In the genomic region with DNA sequence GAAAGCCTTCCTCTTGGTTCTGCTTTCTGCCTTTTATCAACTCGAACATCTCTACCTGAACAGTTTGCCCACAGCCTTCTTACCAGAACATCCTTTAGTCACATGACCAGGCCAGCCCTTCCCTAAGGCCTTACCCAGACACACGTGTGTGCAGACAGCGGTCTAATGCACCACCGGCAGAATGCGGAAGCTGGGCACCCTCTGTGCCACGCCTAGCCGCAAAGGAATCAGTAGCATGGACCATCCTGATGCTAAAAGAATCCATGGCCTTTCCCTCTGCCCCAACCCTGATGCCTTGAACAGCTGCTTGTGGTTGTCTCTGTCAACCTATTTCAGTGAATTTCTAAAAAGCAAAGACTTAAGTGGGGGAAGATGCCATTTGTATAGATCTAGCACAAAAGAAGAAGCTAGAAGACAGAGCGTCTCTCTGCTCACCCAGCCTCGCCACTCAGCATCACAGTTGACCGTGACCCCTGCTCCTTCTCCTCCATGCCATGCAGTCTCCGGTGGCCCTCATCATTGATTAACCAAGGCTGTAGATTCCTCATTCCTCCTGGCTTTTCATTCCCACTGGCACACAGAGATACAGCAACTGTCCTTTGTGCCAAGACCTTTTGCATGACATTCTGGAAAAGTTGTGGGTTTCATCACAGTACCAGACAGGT, we compare ENCODE assay signal across 24 mouse cellular contexts.
DNase-seq lines count a peak whose midpoint lies in the region; ATAC-seq lines count a peak whose summit lies in the region.
"Had no signal": no experiment of that assay in that cellular context is flagged by ENCODE, and none has a peak within 500 bp of the region (broad histone marks: within the 10 kb centered on the region; RNA-seq: fewer than 3 reads in every experiment).

No protein-coding gene starts in this region.

- no peak overlapping the region for H3K4me3 ChIP-seq in kidney, embryonic 15.5 days (replicated peaks)
- H3K4me3 ChIP-seq: forebrain, embryonic 10.5 days; hindbrain, embryonic 15.5 days; midbrain, embryonic 10.5 days; stomach, embryonic 15.5 days had no signal

- WGBS in kidney, embryonic 15.5 days: 72% methylated on average over 11 of the region's 11 CpGs

- H3K9me3 ChIP-seq in kidney, embryonic 15.5 days (replicated peaks): no peaks in the 10 kb centered on the region
- H3K9me3 ChIP-seq: forebrain, embryonic 10.5 days; hindbrain, embryonic 15.5 days; midbrain, embryonic 10.5 days; stomach, embryonic 15.5 days had no signal

- H3K27me3 ChIP-seq in kidney, embryonic 15.5 days: no peaks in the 10 kb centered on the region
- H3K27me3 ChIP-seq in splenic B cell, adult 2 months (ENCODE audit: control insufficient read depth, insufficient read depth, low read length, poor library complexity, severe bottlenecking): no peaks in the 10 kb centered on the region
- H3K27me3 ChIP-seq: CH12.LX; hindbrain, embryonic 15.5 days; stomach, embryonic 15.5 days had no signal

- DNase-seq in thymus, postnatal 0 days (ENCODE audit: low spot score): peak; percentile 10
- no peak for DNase-seq in thymus, postnatal 36 days
- DNase-seq in kidney, postnatal 4 days: peak; percentile 59 to 73
- DNase-seq in splenic B cell, adult 2 months (ENCODE audit: low read depth, low spot score): peak; percentile 37
- no peak for DNase-seq in cerebellum, adult 11-12 months
- DNase-seq in MN1 (ENCODE audit: low spot score): no peak
- no peak for DNase-seq in gastrocnemius, postnatal 4 days (ENCODE audit: low spot score in 2 of 2)
- DNase-seq: adrenal gland, postnatal 10 days; cerebellum, postnatal 14 days; forebrain, postnatal 0 days; heart, adult 18-20 months; heart, postnatal 36 days; lung, adult 18-20 months; lung, postnatal 14 days; right cerebral cortex, postnatal 25 days; thymus, adult 2 months had no signal

- peak; percentile 76 for ATAC-seq in kidney, embryonic 15.5 days (replicated peaks; ENCODE audit: low FRiP score)
- ATAC-seq: forebrain, postnatal 0 days; intestine, embryonic 16.5 days had no signal

- H3K4me1 ChIP-seq in kidney, embryonic 15.5 days: no peaks in the 10 kb centered on the region
- H3K4me1 ChIP-seq: hindbrain, embryonic 15.5 days; stomach, embryonic 15.5 days had no signal

- H3K4me2 ChIP-seq in kidney, embryonic 15.5 days: no peak overlapping the region
- H3K4me2 ChIP-seq: hindbrain, embryonic 15.5 days; liver, embryonic 11.5 days; stomach, embryonic 15.5 days had no signal

- H3K36me3 ChIP-seq in kidney, embryonic 15.5 days: peaks cover 32% of the 10 kb centered on the region
- H3K36me3 ChIP-seq in splenic B cell, adult 2 months (ENCODE audit: control insufficient read depth, insufficient read depth, low read length, poor library complexity, severe bottlenecking): no peaks in the 10 kb centered on the region
- H3K36me3 ChIP-seq: stomach, embryonic 15.5 days had no signal

- no peak overlapping the region for H3K9ac ChIP-seq in kidney, embryonic 15.5 days
- H3K9ac ChIP-seq: forebrain, postnatal 0 days; hindbrain, embryonic 15.5 days; stomach, embryonic 15.5 days had no signal

- peak overlapping the region; percentile 67; the same call in 1 of the 2 replicates for H3K27ac ChIP-seq in kidney, embryonic 15.5 days
- H3K27ac ChIP-seq: forebrain, embryonic 10.5 days; hindbrain, embryonic 15.5 days; midbrain, embryonic 10.5 days; stomach, embryonic 15.5 days had no signal

Comparison
In these comparisons a context has a peak if more than half of its experiments do, and no peak if none do; other contexts are left out.
1. DNase-seq: peak in thymus, postnatal 0 days (single experiment), kidney, postnatal 4 days (2 of 2) and splenic B cell, adult 2 months (single experiment); none in thymus, postnatal 36 days (0 of 2), cerebellum, adult 11-12 months (single experiment), MN1 (single experiment) and gastrocnemius, postnatal 4 days (0 of 2).